Mouse (Mus musculus): ENCODE data around the gene Cox10. TPM values are rescaled to one million over a fixed set of nuclear protein-coding genes. Genes with fewer than 3 reads are reported as not detected.

Cox10 gene
- 1.1 TPM for polyA plus RNA-seq (2014; fragmentation: Illumina TruSeq; extraction: RNeasy Lipid Tissue Mini Kit (QIAGEN cat#74804); ENCODE audit: low read depth, low replicate concordance)

DNA sequence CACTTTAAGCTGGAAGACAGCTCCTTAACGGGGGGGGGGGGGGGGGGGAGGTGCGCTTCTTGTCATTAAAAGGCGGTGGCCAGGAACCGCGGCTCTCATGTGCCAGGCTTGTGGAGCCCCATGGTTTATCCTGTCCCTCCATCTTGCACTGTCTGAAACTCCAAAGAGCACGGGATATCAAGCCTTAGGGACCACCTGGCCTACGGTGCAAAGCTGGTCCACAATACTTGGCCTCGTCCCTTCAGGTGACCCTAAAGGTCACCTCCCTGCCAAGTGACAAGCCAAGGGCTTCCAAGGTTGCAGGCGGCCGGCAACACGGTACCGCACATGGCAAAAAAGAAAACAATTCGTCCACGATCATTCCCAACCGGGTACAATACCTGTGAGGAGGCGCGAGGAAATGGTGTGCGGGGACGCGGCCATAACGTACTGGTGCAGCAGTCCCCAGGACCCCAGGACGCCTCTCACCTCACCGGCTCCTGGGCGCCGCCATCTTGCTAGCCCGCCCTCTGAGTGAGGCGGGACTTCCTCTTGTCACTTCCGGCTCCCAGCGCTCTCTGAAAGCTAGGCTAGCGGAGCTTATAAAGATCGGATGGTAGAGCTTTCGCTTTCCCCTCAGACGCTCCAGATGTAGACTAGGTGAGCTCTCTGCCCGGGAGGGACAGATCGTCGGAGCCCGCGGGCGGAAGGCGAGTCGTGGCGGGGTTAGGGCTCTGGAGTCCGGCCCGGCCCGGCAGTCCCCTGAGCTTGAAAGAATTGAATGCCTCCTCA lies at the start of gene Cox10:
Gene Cox10, minus strand, starts transcription at position 513 of the 771 bp plus-strand sequence.

DNA sequence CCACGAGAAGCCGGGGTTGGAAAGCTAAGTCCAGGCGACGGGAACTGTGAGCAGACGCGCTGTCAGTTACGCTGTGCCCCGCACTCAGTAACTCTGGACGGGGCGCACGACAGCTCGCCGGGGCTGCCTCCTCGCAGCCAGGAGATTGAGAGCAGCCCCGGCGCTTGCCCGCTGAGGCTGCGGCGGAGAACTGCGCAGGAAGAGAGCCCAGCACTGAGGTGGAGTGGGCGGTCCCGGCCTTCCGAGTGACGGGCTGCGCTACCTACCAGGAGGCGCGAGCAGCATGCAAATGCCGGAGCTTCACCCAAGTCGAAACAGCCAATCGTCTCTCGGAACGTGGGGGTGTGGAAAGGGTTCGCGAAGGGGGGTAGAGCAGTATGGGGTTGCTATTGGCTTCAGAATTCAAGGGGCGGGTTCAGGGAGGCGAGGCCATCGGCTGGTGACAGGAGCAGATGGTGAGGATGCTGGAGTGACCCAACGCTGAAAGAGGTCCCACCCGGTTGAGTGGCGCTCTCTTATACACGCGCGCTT lies 157.1 kb downstream of the Cox10 start, which contains the start of gene Hs3st3b1:
Gene Hs3st3b1, minus strand, starts transcription at position 200 of the 531 bp plus-strand sequence.

Other genes with a start within 250 kb of the Cox10 start
- gene Hs3st3b1, start 157.2 kb downstream of the Cox10 start, polyA plus RNA-seq (2014; fragmentation: Illumina TruSeq; extraction: RNeasy Lipid Tissue Mini Kit (QIAGEN cat#74804); ENCODE audit: low read depth, low replicate concordance): 40.4 TPM

All from liver, adult 10 weeks (tissue).